Mouse (Mus musculus) heart, postnatal 0 days (tissue): ENCODE results near the gene Efcab2.

Experiments used
- CTCF ChIP-seq: IDR thresholded peaks from 2 replicates; pipeline ENCODE4 v1.5.1; 2016; ENCODE audit warnings: antibody characterized with exemption, control low read depth, low read depth
- EP300 ChIP-seq: IDR thresholded peaks from 2 replicates; pipeline ENCODE4 v1.6.1; 2016; ENCODE audit warnings: antibody characterized with exemption, low read depth

- TF ChIP-seq EP300: no peak
- no peak for TF ChIP-seq CTCF
Measured at GRCm38 (mm10) chr1:178360702-178361101, 45.2 kb upstream of the Efcab2 start.
